Mouse (Mus musculus): Measurements from ENCODE around the gene Htt.

- TF ChIP-seq GATA1 (IDR thresholded peaks at IDR 0.05; ENCODE audit: borderline replicate concordance, low read length), result no peak
- TF ChIP-seq FLI1 (IDR thresholded peaks at IDR 0.05; ENCODE audit: low read length), result no peak
Measured at GRCm38 (mm10) chr5:34854079-34854478, 92.5 kb downstream of the Htt start.

Measured in megakaryocyte, embryonic 14.5 days (primary cell).